Mouse (Mus musculus): Measurements from ENCODE around the gene Lrrc8d.

Gene Lrrc8d

GRCm38 (mm10) chr5:105715531-105716124 is 15.9 kb downstream of the Lrrc8d start:
- peak in 1 of 2 experiments; percentile 49 for DNase-seq (ENCODE audit: low spot score in 2 of 2)

GRCm38 (mm10) chr5:105717294-105717693 is 17.5 kb downstream of the Lrrc8d start:
- no peak for DNase-seq (ENCODE audit: low spot score in 2 of 2)

GRCm38 (mm10) chr5:105718138-105718670 is 18.4 kb downstream of the Lrrc8d start:
- no peak for DNase-seq (ENCODE audit: low spot score in 2 of 2)

GRCm38 (mm10) chr5:105721267-105721666 is 21.5 kb downstream of the Lrrc8d start:
- DNase-seq (ENCODE audit: low spot score in 2 of 2) = no peak

- DNase-seq (ENCODE audit: low spot score in 2 of 2) = no peak
Observed at GRCm38 (mm10) chr5:105722807-105723206, 23.0 kb downstream of the Lrrc8d start.

GRCm38 (mm10) chr5:105730193-105730831 is 30.5 kb downstream of the Lrrc8d start:
- DNase-seq (ENCODE audit: low spot score in 2 of 2) = no peak

GRCm38 (mm10) chr5:105731173-105731626 is 31.4 kb downstream of the Lrrc8d start:
- DNase-seq (ENCODE audit: low spot score in 2 of 2) = peak in 1 of 2 experiments; percentile 31

- DNase-seq (ENCODE audit: low spot score in 2 of 2) = peak; percentile 63 to 71
Observed at GRCm38 (mm10) chr5:105731627-105732432, 32.1 kb downstream of the Lrrc8d start.

GRCm38 (mm10) chr5:105732433-105732891 is 32.7 kb downstream of the Lrrc8d start:
- DNase-seq (ENCODE audit: low spot score in 2 of 2) = no peak

- no peak for DNase-seq (ENCODE audit: low spot score in 2 of 2)
Observed at GRCm38 (mm10) chr5:105733226-105733625, 33.5 kb downstream of the Lrrc8d start.

GRCm38 (mm10) chr5:105736365-105736764 is 36.6 kb downstream of the Lrrc8d start:
- no peak for DNase-seq (ENCODE audit: low spot score in 2 of 2)

- no peak for DNase-seq (ENCODE audit: low spot score in 2 of 2)
Observed at GRCm38 (mm10) chr5:105737145-105737544, 37.4 kb downstream of the Lrrc8d start.

- DNase-seq (ENCODE audit: low spot score in 2 of 2) = no peak
Observed at GRCm38 (mm10) chr5:105740437-105740836, 40.7 kb downstream of the Lrrc8d start.

- no peak for DNase-seq (ENCODE audit: low spot score in 2 of 2)
Observed at GRCm38 (mm10) chr5:105742641-105743040, 42.9 kb downstream of the Lrrc8d start.

- DNase-seq (ENCODE audit: low spot score in 2 of 2) = no peak
Observed at GRCm38 (mm10) chr5:105745324-105745723, 45.6 kb downstream of the Lrrc8d start.

GRCm38 (mm10) chr5:105745927-105746454 is 46.2 kb downstream of the Lrrc8d start:
- no peak for DNase-seq (ENCODE audit: low spot score in 2 of 2)

- no peak for DNase-seq (ENCODE audit: low spot score in 2 of 2)
Observed at GRCm38 (mm10) chr5:105754803-105755202, 55.0 kb downstream of the Lrrc8d start.

GRCm38 (mm10) chr5:105755491-105755890 is 55.7 kb downstream of the Lrrc8d start:
- no peak for DNase-seq (ENCODE audit: low spot score in 2 of 2)

GRCm38 (mm10) chr5:105757978-105758377 is 58.2 kb downstream of the Lrrc8d start:
- DNase-seq (ENCODE audit: low spot score in 2 of 2) = no peak

- no peak for DNase-seq (ENCODE audit: low spot score in 2 of 2)
Observed at GRCm38 (mm10) chr5:105758866-105759265, 59.1 kb downstream of the Lrrc8d start.

GRCm38 (mm10) chr5:105761848-105762482 is 62.2 kb downstream of the Lrrc8d start:
- DNase-seq (ENCODE audit: low spot score in 2 of 2) = no peak

Data from thymus, postnatal 10 days (tissue).